In genomic region chr8:126231801-126232200, GRCm38 (mm10) we compare ENCODE assay signal across 16 mouse cellular contexts.
"Had no signal": no experiment of that assay in that cellular context is flagged by ENCODE, and none has a peak within 500 bp of the region (broad histone marks: within the 10 kb centered on the region; RNA-seq: fewer than 3 reads in every experiment).

No protein-coding gene starts in this region.

- H3K4me1 ChIP-seq: limb, embryonic 10.5 days; neural tube, embryonic 15.5 days had no signal

- H3K9ac ChIP-seq: lung, embryonic 14.5 days; neural tube, embryonic 15.5 days had no signal

- DNase-seq: kidney, postnatal 10 days; lung, embryonic 14.5 days; lung, postnatal 10 days; lung, postnatal 4 days; midbrain, embryonic 14.5 days; right cerebral cortex, adult 18-20 months; right cerebral cortex, postnatal 25 days; thymus, adult 2 months; thymus, postnatal 25 days had no signal

- H3K27me3 ChIP-seq: neural tube, embryonic 15.5 days had no signal

- H3K36me3 ChIP-seq: limb, embryonic 10.5 days; midbrain, embryonic 10.5 days; neural tube, embryonic 15.5 days had no signal

- H3K9me3 ChIP-seq: limb, embryonic 10.5 days; midbrain, embryonic 10.5 days; neural tube, embryonic 15.5 days had no signal

- H3K4me3 ChIP-seq: left cerebral cortex, adult 2 months; limb, embryonic 10.5 days; midbrain, embryonic 10.5 days; myocyte; neural tube, embryonic 15.5 days had no signal

- H3K27ac ChIP-seq: left cerebral cortex, adult 2 months; limb, embryonic 10.5 days; midbrain, embryonic 10.5 days; neural tube, embryonic 15.5 days; stomach, postnatal 0 days had no signal

- H3K4me2 ChIP-seq: liver, embryonic 11.5 days; lung, embryonic 14.5 days; neural tube, embryonic 15.5 days had no signal
